Mouse (Mus musculus): ENCODE results near the gene Defa26. TPM values are rescaled to one million over a fixed set of nuclear protein-coding genes. Genes with fewer than 3 reads are reported as not detected.
"Not testable (repeated sequence)": the region's sequence is repeated elsewhere in the genome, so short reads cannot be mapped to it uniquely, and the experiment has no call there.

Defa26 gene
- polyA plus RNA-seq (2016; fragmentation: Nextera tagmentation; extraction: Ambion mirVana): not detected in 2 replicates

DNA sequence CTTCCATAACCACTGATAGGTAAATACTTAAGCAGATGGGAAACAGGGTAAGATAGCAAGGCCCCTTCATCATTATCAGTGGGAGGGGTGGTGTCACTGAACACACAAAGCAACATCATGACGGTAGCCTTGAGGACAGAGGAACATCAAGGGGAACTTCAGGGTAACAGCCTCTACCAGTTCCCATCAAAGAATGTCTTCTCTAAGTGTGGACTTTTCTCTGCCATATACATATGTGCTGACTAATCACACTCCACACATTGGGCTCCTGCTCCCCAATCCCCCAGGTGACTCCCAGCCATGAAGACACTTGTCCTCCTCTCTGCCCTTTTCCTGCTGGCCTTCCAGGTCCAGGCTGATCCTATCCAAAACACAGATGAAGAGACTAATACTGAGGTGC, at the start of gene Defa26:
TSS of gene Defa26 (plus strand) at position 301 of the 400 bp plus-strand sequence.
- H3K4me1 ChIP-seq: not testable (repeated sequence)
- WGBS: 93% methylated on average over 1 of the region's 1 CpGs

DNA sequence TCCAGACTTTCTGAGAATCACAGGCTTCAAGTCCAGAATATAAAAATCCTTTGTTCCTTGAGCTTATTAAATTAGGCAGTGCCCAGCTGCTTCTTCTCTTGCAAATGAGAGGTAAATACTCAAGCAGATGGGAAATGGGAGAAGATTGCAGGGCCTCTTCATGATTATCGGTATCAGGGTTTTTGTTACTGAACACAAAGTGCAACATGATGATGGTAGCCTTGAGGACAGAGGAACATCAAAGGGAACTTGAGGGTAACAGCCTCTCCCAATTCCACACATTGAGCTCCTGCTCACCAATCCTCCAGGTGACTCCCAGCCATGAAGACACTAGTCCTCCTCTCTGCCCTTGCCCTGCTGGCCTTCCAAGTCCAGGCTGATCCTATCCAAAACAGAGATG, 35.3 kb upstream of the Defa26 start, which contains the start of gene Defa28:
TSS of gene Defa28 (plus strand) at position 301 of the 400 bp plus-strand sequence.
- not testable (repeated sequence) for H3K27me3 ChIP-seq (ENCODE audit: poor library complexity, severe bottlenecking); H3K4me1 ChIP-seq; H3K4me3 ChIP-seq; H3K27ac ChIP-seq; DNase-seq (ENCODE audit: extremely low spot score, low spot score); H3K9me3 ChIP-seq; H3K36me3 ChIP-seq (replicated peaks)
- no CpG with 5 or more reads among the region's 1 CpGs for WGBS

More for the DNA sequence above, at the start of gene Defa26:
- not testable (repeated sequence) for H3K9me3 ChIP-seq; H3K27ac ChIP-seq; H3K4me3 ChIP-seq; DNase-seq (ENCODE audit: extremely low spot score, low spot score); H3K36me3 ChIP-seq (replicated peaks); H3K27me3 ChIP-seq (ENCODE audit: poor library complexity, severe bottlenecking)

DNA sequence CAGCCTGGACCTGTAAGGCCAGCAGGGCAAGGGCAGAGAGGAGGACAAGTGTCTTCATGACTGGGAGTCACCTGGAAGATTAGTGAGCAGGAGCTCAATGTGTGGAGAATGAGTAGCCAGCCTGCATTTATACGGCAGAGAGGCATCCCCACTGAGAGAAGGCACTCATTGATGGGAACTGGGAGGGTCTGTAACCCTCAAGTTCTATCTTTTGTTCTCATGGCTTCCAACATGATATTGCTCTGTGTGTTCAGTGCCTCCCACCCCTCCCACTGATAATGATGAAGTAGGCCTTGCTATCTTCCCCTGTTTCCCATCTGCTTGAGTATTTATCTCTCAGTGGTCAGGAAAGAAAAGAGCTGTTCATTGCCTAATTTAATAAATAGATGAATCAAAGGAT, 23.6 kb upstream of the Defa26 start, which contains the start of gene Gm7861:
TSS of gene Gm7861 (minus strand) at position 101 of the 400 bp plus-strand sequence.
- H3K27me3 ChIP-seq (ENCODE audit: poor library complexity, severe bottlenecking); H3K4me1 ChIP-seq; H3K36me3 ChIP-seq (replicated peaks); H3K4me3 ChIP-seq; H3K27ac ChIP-seq; H3K9me3 ChIP-seq; DNase-seq (ENCODE audit: extremely low spot score, low spot score): not testable (repeated sequence)
- no CpG with 5 or more reads among the region's 1 CpGs for WGBS

DNA sequence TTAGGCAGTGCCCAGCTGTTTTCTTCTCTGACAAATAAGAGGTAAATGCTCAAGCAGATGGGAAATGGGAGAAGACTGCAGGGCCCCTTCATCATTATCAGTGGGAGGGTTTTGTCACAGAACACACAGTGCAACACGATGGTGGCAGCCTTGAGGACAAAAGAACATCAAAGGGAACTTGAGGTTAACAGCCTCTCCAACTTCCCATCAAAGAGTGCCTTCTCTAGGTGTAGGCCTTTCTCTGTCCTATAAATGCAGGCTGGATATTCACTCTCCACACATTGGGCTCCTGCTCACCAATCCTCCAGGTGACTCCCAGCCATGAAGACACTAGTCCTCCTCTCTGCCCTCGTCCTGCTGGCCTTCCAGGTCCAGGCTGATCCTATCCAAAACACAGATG, 37.5 kb downstream of the Defa26 start, which contains the start of gene Defa17:
TSS of gene Defa17 (plus strand) at position 301 of the 400 bp plus-strand sequence.
- 83% methylated on average over 1 of the region's 2 CpGs for WGBS
- not testable (repeated sequence) for H3K27ac ChIP-seq; H3K4me3 ChIP-seq; H3K36me3 ChIP-seq (replicated peaks); H3K4me1 ChIP-seq; H3K27me3 ChIP-seq (ENCODE audit: poor library complexity, severe bottlenecking); H3K9me3 ChIP-seq; DNase-seq (ENCODE audit: extremely low spot score, low spot score)

DNA sequence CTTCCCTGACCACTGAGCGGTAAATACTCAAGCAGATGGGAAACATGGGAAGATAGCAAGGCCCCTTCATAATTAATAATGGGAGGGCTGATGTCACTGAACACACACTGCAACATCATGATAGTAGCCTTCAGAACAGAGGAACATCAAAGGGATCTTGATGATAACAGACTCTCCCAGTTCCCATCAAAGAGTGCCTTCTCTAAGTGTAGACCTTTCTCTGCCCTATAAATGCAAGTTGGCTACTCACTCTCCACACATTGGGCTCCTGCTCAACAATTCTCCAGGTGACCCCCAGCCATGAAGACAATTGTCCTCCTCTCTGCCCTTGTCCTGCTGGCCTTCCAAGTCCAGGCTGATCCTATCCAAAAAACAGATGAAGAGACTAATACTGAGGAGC, 47.5 kb downstream of the Defa26 start, which contains the start of gene Defa34:
TSS of gene Defa34 (plus strand) at position 301 of the 400 bp plus-strand sequence.
- H3K27ac ChIP-seq; H3K36me3 ChIP-seq (replicated peaks); H3K4me1 ChIP-seq; H3K4me3 ChIP-seq; H3K27me3 ChIP-seq (ENCODE audit: poor library complexity, severe bottlenecking); DNase-seq (ENCODE audit: extremely low spot score, low spot score); H3K9me3 ChIP-seq: not testable (repeated sequence)
- 91% methylated on average over 1 of the region's 1 CpGs for WGBS

Other genes starting within 250 kb of the Defa26 start
- gene Defa2, start 239.7 kb upstream of the Defa26 start, polyA plus RNA-seq (2016; fragmentation: Nextera tagmentation; extraction: Ambion mirVana): not detected in 2 replicates
- gene Defa33, start 226.4 kb upstream of the Defa26 start, polyA plus RNA-seq (2016; fragmentation: Nextera tagmentation; extraction: Ambion mirVana): not detected in 2 replicates
- gene Defa36, start 190.8 kb upstream of the Defa26 start, polyA plus RNA-seq (2016; fragmentation: Nextera tagmentation; extraction: Ambion mirVana): not detected in 2 replicates
- not detected in 2 replicates for gene Gm7849, start 161.6 kb upstream of the Defa26 start, polyA plus RNA-seq (2016; fragmentation: Nextera tagmentation; extraction: Ambion mirVana)
- not detected in 2 replicates for gene Defa20, start 108.9 kb upstream of the Defa26 start, polyA plus RNA-seq (2016; fragmentation: Nextera tagmentation; extraction: Ambion mirVana)
- gene Defa32, start 89.2 kb upstream of the Defa26 start, polyA plus RNA-seq (2016; fragmentation: Nextera tagmentation; extraction: Ambion mirVana): not detected in 2 replicates
- gene Defa37, start 52.8 kb upstream of the Defa26 start, polyA plus RNA-seq (2016; fragmentation: Nextera tagmentation; extraction: Ambion mirVana): not detected in 2 replicates
- not detected in 2 replicates for gene Defa28, start 35.2 kb upstream of the Defa26 start, polyA plus RNA-seq (2016; fragmentation: Nextera tagmentation; extraction: Ambion mirVana)
- not detected in 2 replicates for gene Gm7861, start 23.7 kb upstream of the Defa26 start, polyA plus RNA-seq (2016; fragmentation: Nextera tagmentation; extraction: Ambion mirVana)
- not detected in 2 replicates for gene Defa17, start 37.6 kb downstream of the Defa26 start, polyA plus RNA-seq (2016; fragmentation: Nextera tagmentation; extraction: Ambion mirVana)
- not detected in 2 replicates for gene Defa34, start 47.6 kb downstream of the Defa26 start, polyA plus RNA-seq (2016; fragmentation: Nextera tagmentation; extraction: Ambion mirVana)
- gene AY761184, start 85.5 kb downstream of the Defa26 start, polyA plus RNA-seq (2016; fragmentation: Nextera tagmentation; extraction: Ambion mirVana): not detected in 2 replicates
- not detected in 2 replicates for gene Defa24, start 116.3 kb downstream of the Defa26 start, polyA plus RNA-seq (2016; fragmentation: Nextera tagmentation; extraction: Ambion mirVana)
- gene Defb50, start 205.4 kb downstream of the Defa26 start, polyA plus RNA-seq (2016; fragmentation: Nextera tagmentation; extraction: Ambion mirVana): not detected in 2 replicates
- not detected in 2 replicates for gene Defb2, start 221.7 kb downstream of the Defa26 start, polyA plus RNA-seq (2016; fragmentation: Nextera tagmentation; extraction: Ambion mirVana)
- gene Defb10, start 240.7 kb downstream of the Defa26 start, polyA plus RNA-seq (2016; fragmentation: Nextera tagmentation; extraction: Ambion mirVana): not detected in 2 replicates